Mouse (Mus musculus): ENCODE measurements around the gene Btbd35f24. TPM values are rescaled to one million over a fixed set of nuclear protein-coding genes. Genes with fewer than 3 reads are reported as not detected.
"Not testable (repeated sequence)": the region's sequence is repeated elsewhere in the genome, so short reads cannot be mapped to it uniquely, and the experiment has no call there.

Gene Btbd35f24
- total RNA-seq (2021) = not detected
- long read RNA-seq, experiment 1 = 0 reads
- long read RNA-seq, experiment 2 = 0 reads

DNA sequence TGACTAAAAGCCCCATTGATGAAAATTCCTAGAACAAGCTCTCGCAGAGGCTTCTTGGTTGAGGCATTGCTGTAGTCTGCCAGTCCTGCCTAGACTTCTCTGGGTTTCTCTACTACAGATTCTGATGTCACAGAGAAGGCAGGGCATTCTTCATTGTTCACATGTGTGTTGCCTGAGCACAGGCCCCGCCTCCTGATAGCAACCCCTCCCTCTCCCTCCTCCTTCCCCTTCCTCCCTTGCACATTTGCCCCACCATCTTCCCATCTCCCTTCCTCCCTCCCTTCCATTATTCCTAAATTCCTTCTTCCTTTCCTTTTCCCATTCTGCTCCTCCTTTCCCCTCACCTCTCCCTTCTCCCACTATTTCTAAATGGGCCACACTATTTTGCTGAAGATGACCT, at the start of gene Btbd35f24:
Gene Btbd35f24 (minus strand): TSS at position 101 of the 400 bp plus-strand sequence.
- DNase-seq (ENCODE audit: low spot score in 2 of 2) = not testable (repeated sequence)

Other genes with a start within 250 kb of the Btbd35f24 start
- gene Btbd35f23, start 119.0 kb downstream of the Btbd35f24 start, total RNA-seq (2021) = not detected
- gene Btbd35f11, start 247.9 kb upstream of the Btbd35f24 start, total RNA-seq (2021) = not detected